Mouse (Mus musculus): ENCODE measurements around the gene Pih1h3b.

DNA sequence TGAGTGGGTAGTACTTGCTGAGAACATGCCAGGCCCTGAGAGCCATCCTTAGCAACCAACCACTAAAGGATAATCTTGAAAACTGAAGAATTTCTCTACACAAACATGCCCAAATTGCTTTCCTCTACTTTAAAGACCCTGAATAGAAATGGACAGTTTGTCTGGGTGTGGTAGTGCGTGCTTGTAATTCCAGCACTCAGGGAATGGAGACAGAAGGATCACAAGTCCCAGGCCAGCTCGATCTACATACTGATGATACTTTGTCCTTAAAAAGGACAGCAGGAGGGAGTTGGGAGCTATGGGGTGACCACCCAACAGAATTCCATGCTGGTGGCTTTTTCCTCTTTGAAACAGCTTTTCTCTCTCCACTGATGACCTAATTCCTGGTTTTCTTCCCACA lies 31.4 kb downstream of the Pih1h3b start:
- no peak for TF ChIP-seq CTCF (IDR thresholded peaks at IDR 0.05; ENCODE audit: control insufficient read depth, insufficient read depth, insufficient replicate concordance, low read depth, low read length)
- no peak for TF ChIP-seq POLR2A (IDR thresholded peaks at IDR 0.05; ENCODE audit: control insufficient read depth, low read depth, low read length)
